Mouse (Mus musculus): ENCODE measurements around the gene Lmtk2.

Lmtk2 gene

GRCm38 (mm10) chr5:144218061-144218460 is 117.8 kb downstream of the Lmtk2 start:
- DNase-seq (ENCODE audit: low spot score in 2 of 2) = no peak

- no peak for DNase-seq (ENCODE audit: low spot score in 2 of 2)
Observed at GRCm38 (mm10) chr5:144219306-144219705, 119.1 kb downstream of the Lmtk2 start.

- DNase-seq (ENCODE audit: low spot score in 2 of 2) = no peak
Observed at GRCm38 (mm10) chr5:144219936-144220335, 119.7 kb downstream of the Lmtk2 start.

- DNase-seq (ENCODE audit: low spot score in 2 of 2) = peak in 1 of 2 experiments; percentile 23
Observed at GRCm38 (mm10) chr5:144221305-144221704, 121.1 kb downstream of the Lmtk2 start.

GRCm38 (mm10) chr5:144222811-144223502 is 122.7 kb downstream of the Lmtk2 start:
- DNase-seq (ENCODE audit: low spot score in 2 of 2) = peak; percentile 37 to 38

GRCm38 (mm10) chr5:144223503-144223862 is 123.2 kb downstream of the Lmtk2 start, which contains the start of gene Tecpr1:
Gene Tecpr1 (minus strand): TSS chr5:144223615.
- DNase-seq (ENCODE audit: low spot score in 2 of 2) = peak; percentile 88 to 95

- DNase-seq (ENCODE audit: low spot score in 2 of 2) = no peak
Observed at GRCm38 (mm10) chr5:144223899-144224816, 123.9 kb downstream of the Lmtk2 start.

GRCm38 (mm10) chr5:144226220-144226619 is 126.0 kb downstream of the Lmtk2 start:
- DNase-seq (ENCODE audit: low spot score in 2 of 2) = no peak

GRCm38 (mm10) chr5:144230216-144230615 is 130.0 kb downstream of the Lmtk2 start:
- DNase-seq (ENCODE audit: low spot score in 2 of 2) = no peak

GRCm38 (mm10) chr5:144231410-144231809 is 131.2 kb downstream of the Lmtk2 start:
- no peak for DNase-seq (ENCODE audit: low spot score in 2 of 2)

GRCm38 (mm10) chr5:144232531-144232930 is 132.3 kb downstream of the Lmtk2 start:
- no peak for DNase-seq (ENCODE audit: low spot score in 2 of 2)

GRCm38 (mm10) chr5:144234222-144234621 is 134.0 kb downstream of the Lmtk2 start:
- no peak for DNase-seq (ENCODE audit: low spot score in 2 of 2)

- no peak for DNase-seq (ENCODE audit: low spot score in 2 of 2)
Observed at GRCm38 (mm10) chr5:144234714-144235113, 134.5 kb downstream of the Lmtk2 start.
